Mouse (Mus musculus) cerebellum, adult 9-11 months (tissue): Measurements from ENCODE around the gene L3mbtl1.
A peak's percentile ranks its signal among the peaks of the same experiment; 100 is the strongest.

ENCODE experiments used
- DNase-seq: peaks from one replicate; pipeline ENCODE4 v3.0.0; 2022

L3mbtl1 gene

GRCm38 (mm10) chr2:162999744-163000143 is 56.5 kb downstream of the L3mbtl1 start:
- DNase-seq, result no peak

DNA sequence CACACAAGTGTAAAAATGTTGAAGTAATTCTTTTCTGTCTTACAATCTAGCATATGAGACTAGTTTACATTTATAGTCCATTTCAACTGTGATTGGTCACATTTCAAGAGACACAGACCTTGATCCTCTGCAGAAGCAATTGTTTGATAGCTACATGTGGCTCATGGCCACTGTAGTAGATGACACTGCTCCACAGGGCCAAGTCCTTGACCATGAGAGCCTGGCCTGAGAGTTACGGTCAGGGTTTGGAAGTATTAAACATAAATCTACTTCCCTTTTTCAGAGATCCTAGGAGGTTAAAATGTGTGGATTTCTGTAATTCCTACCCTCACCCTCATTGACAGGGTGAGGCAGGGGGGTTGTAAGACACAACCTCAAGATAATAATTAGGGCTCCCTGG is 57.8 kb downstream of the L3mbtl1 start:
- DNase-seq, result no peak

- no peak for DNase-seq
Observed at GRCm38 (mm10) chr2:163007299-163007698, 64.0 kb downstream of the L3mbtl1 start.

- peak; percentile 92 for DNase-seq
Observed at GRCm38 (mm10) chr2:163016916-163017743, 73.9 kb downstream of the L3mbtl1 start, which contains the start of gene Ift52. Gene Ift52 (plus strand): TSS chr2:163017354.
